Mouse (Mus musculus) heart, postnatal 14 days (tissue): ENCODE measurements around the gene Ccdc103. TPM values are rescaled to one million over a fixed set of nuclear protein-coding genes. Genes with fewer than 3 reads are reported as not detected.

Experiments used
- DNase-seq, 2 experiments: peaks; one replicate each; pipeline ENCODE4 v3.0.0; 2021 to 2022
- intact Hi-C: fragments of 180-260 bp; cut with DNase I; formaldehyde crosslinking; loops from one replicate; pipeline ENCODE4 v1.15.1; 2025
- long read RNA-seq, 2 experiments: library from polyadenylated mRNA; stranded (forward); transcript quantifications; one replicate each; pipeline ENCODE4 v2.0.0; 2021
- total RNA-seq, 2 experiments: library from RNA; stranded (reverse); gene quantifications; 2 replicates each; pipeline ENCODE4 v1.2.3; 2021

Gene Ccdc103
- total RNA-seq, result under 1 TPM; 0.14 to 0.22 TPM
- long read RNA-seq, experiment 1, result 0 reads
- long read RNA-seq, experiment 2, result 0 reads

DNA sequence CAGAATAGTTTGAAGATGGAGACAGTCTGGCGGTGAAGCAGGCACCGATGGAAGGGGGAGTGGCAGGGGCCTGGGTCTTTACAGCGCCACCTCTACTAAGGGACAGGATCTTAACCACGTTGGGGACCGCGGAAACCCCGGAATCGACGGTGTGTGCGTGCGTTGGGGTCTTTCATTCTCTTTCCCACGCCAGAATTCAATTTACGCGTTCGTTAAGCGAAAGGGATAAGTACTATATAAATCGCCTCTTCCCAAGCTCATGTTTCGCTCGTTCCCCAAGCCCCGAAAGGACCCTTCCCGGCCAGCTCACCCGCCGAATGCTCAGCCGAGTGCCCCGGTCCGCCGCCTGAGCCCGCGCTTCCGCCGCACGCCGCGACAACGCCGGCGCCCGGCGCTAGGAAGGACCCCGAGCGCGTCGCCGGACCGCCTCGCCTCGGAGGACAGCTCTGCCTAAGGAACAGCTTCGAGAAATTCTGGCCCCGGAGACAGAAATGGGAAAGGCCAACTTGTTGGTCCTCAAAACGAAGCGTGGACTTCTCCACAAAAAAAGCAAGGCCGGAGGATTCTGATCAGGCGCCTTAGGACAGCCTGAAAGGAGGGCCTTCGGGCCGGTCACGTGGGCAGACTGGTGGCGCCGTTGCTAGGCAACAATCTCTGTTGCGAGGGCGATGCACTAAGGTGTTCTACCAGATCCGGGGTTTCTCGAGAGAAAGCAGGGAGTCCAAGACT, at the start of gene Ccdc103, which contains the start of gene Eftud2:
Gene Ccdc103 (plus strand): TSS at position 620 of the 729 bp plus-strand sequence.
Gene Eftud2 (minus strand): TSS at position 401 of the 729 bp plus-strand sequence.
- DNase-seq, result peak; percentile 91 to 95
- intact Hi-C loops, result no loop called here

DNA sequence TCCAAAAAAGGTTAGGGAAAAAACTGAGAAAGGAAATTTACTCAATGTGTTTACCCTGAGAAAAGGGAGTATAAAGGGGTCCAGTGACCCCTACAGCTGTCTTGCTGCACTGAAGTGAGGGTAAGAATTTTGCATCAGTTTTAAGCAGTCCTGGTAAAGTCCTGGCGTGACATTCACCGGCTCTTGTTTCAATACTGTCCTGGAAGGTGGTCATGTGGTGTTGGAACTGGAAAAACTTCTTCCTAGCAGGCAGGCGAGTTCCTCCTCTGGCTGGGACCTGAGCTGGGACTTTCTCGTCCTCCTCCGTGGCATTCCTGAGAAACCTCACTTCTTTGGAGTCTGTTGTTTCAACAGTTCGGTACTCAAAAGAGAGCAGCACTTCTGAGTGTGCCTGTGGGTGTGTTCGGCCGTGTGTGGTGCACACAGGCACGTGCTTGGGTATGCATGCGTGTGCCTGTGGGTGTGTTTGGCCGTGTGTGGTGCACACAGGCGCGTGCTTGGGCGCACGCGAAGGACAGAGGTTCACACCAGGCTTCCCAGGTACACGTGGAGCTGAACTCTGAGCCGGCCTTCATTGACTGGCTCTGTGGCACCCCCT, 48.2 kb upstream of the Ccdc103 start:
- intact Hi-C loops, result no loop called here
- DNase-seq, result no peak

DNA sequence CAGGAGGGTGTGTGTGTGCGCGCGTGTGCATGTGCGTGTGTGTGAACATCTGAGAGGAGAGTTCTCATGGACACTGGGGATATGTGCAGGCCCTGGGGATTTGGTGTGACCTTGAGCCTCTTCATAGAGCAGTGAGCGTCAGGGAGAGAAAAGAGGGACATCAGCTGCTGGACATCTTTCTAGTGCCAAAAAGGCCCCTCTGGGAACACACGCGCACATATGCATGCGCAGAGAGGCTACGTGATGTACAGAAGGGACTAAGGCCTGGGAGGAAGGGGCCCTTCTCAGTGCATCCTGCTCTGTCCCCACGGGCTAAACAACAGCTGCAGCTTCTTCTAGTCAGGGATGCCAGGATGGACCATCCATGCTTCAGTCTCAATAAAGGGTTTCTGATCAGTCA, 46.8 kb upstream of the Ccdc103 start:
- DNase-seq, result peak; percentile 27 to 43
- intact Hi-C loops, result no loop called here

DNA sequence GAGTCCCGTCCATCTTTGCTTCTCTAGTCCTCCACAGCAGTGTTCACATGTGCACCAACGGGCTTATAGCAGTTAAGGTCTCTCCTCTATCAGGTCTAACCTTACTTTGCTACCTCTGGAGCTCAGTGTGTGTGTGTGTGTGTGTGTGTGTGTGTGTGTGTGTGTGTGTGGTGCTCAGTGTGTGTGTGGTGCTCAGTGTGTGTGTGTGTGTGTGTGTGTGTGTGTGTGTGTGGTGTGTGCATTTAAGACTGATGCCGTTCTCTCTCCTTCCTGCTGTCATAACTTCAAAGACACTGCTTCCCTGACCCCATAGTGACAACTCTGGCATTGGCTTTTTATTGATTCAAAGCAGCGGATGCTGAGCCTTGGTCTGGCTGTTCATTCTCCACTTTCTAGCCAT, 45.5 kb upstream of the Ccdc103 start, which contains the start of gene Higd1b:
Gene Higd1b (plus strand): TSS at position 301 of the 400 bp plus-strand sequence.
- DNase-seq, result no peak
- intact Hi-C loops, result no loop called here

DNA sequence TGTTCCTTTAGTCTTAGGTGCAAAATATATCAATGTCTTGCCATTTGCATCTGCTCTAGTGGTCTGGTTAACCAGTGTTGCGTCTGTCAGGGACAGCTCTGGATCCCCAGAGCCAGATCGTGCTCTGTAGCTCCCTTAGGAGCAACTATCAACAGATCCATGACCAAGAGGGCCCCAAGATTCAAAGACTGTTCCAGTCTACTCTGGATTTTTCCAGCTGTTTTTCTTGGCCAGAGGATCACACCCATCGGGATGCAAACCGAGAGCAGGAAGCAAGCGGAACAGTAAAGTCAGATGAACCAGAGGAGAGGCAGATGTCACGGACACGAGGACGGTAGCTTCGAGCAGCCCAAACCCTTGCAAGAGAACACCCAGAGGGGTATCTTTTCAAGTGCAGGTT, 44.9 kb upstream of the Ccdc103 start:
- intact Hi-C loops, result no loop called here

DNA sequence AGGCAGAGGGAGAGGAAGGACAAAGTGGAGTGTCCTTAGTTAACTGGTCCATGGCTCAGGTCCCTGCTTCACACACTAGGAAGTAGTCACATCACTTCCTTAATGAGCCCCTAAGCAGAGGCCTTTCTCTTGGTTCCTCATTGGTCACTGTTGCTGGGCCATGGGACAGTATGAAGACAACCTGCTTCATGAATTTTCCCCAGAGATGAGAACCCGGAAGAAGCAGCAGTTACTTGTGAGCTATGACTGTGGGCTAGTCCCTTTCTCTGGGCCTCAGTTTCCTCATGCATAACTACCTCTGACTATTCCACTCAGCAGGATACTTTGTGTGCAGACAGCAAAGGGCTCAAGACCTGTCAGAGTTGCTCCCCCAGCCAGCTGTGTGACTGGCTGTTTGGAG, 43.6 kb upstream of the Ccdc103 start:
- DNase-seq, result no peak
- intact Hi-C loops, result no loop called here

More for the DNA sequence above, 44.9 kb upstream of the Ccdc103 start:
- no peak for DNase-seq

DNA sequence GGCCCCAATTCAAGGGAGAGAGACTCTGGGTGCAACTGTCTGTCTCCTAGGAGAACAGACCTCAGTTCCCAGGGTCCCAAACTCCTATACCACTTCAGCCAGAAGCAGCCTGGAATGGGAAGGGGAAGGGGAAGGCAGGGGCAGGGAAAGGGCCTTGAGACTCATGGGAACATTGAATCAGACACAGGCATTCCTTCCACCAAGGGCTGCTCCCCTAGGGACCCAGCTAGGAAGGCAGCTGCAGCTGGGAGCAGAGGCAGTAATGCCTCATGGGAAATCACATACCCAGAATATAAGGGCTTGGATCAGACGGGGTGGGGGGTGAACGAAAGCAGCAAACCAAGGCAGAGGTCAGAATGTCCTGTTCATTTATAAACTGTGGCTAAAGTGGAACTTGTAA, 42.9 kb upstream of the Ccdc103 start:
- DNase-seq, result peak; percentile 38 to 40
- intact Hi-C loops, result no loop called here

DNA sequence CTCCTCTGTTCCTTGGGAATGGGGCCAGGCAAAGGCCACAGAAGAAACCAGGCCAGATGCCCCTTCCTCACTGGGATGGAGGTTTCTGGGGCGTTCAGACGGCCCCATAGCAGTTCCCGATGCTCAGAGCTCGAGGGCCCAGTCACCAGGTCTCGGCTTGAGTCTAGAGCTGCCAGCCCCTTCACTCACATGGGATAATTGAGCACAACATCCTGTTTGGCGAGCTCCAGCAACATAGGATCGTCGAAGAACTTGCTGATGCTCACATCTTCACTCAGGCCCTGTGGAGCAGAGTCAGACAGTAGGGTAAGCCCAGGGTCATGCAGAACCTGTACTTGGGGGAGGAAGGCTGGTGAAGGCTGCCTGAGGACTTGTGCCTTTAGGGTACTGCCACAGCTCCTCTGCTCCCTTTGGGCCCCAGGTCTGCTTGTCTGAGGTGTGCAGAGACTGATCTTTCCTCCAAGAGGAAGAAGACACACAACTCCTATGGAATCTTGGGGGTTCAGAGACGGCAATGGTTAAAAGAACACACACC, 42.3 kb upstream of the Ccdc103 start:
- DNase-seq, result no peak
- intact Hi-C loops, result no loop called here

DNA sequence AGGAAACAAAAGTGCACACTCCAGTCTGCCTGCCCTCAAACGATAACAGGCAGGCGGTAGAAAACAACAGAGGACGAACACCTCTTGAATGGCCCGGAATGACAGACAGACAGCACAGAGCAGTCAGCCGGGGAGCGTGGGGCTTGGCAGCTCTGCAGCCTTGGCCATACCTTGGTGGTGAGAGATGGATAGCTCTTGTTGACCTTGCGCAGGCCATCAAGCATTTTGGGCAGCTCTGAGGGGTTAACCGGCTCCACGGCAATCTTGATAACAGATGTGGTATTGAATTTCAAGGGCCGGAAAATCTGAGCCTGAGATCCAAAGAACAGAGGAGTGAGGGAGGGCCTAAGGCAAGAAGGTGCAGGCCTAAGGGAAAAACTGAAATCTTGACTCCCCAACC, 35.1 kb upstream of the Ccdc103 start:
- intact Hi-C loops, result no loop called here
- DNase-seq, result no peak

DNA sequence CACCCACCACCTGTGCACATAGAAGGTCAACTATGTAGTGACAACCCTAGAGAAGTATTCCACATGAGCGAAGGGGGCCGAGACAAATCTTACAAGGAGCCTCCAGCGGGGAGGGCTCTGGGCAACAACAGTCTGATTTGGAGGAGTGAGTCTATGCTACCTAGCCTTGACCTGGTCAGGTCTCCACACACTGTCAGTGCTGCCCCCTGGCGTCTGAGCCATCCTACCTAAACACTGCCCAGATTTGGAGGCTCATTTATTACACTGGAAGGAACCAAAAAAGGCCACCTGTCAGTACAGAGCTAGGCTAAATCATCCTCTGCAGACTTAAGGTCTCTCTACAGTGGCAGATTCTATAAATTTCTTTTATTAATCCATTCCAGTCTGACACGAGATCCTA, 29.1 kb upstream of the Ccdc103 start:
- peak; percentile 79 to 86 for DNase-seq
- intact Hi-C loops, result loop anchor here (1.0 kb wide), 1 partner anchor 78 kb away; no protein-coding TSS in a partner anchor

DNA sequence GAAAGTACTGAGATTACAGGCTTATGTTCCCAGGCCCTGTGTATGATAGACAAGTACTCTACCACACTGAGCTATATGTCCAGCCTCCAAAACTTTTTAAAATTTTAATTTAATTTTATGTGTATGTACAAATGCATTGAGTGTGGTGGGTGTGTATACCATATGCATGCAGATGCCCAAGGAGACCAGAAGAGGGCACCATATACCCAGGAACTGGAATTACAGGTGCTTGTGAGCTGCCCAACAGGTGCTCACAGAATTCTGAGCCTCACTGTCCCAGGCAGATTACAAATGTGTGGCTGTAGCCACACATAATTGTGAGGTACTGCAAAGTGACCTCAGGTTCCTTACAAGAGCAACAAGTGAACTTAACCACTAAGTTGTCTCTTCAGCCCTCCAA, 27.2 kb upstream of the Ccdc103 start:
- DNase-seq, result no peak
- intact Hi-C loops, result no loop called here

DNA sequence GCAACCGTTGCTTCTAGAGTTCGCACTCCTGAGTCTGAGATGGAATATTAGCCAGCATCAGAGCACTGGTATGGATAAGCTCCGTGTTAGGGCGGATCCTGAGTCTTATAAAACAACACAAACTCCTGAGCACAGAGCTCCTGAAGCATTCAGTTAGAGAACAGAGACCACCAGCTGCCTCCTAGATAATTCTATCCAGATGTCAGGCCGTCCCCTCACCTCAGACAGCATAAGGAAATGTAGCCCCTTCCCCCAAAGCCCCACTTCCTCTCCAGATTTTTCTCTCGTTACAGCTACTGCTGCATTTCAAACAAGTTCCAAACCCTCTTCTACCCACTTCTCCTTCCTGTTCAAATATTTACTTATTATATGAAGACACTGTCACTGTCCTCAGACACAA, 25.1 kb upstream of the Ccdc103 start:
- DNase-seq, result no peak
- intact Hi-C loops, result no loop called here

DNA sequence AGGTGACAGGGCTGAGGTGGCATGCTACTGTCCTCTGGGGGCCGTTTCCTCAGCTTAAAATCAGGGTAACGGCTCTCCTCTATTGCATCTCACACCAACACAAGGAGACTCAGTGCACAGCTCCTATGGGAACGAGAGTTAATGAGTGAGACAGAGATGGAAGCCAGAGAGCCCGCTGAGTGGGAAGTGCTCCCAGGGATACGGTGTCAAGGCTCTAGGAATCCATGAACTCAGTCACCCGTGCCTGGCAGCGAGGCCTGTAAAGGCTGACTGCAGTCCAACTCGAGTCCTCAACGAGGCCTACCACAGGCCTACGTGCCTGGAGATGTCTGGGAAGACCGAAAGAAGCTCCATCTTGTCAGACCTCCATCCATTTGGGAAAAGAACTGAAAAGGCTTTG, 22.1 kb upstream of the Ccdc103 start:
- no peak for DNase-seq
- intact Hi-C loops, result no loop called here

DNA sequence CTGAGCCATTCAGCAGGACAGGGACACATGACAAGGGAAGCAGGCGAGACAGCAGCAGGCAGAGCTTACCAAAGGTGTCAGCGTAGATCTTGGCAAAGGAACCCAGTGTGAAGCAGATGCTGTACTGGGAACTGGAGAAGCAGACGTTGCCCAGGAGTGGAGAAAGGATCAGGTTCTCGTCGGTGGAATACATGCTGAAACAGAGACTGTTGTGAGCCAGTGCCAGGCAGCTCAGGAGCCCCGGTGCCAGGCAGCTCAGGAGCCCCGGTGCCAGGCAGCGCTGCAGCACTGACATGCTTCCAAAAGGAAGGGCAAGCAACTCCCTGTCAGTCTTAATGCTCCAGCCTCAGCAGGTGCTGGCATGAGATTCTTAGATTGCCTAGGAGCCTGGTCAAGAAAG, 21.1 kb upstream of the Ccdc103 start:
- intact Hi-C loops, result no loop called here

DNA sequence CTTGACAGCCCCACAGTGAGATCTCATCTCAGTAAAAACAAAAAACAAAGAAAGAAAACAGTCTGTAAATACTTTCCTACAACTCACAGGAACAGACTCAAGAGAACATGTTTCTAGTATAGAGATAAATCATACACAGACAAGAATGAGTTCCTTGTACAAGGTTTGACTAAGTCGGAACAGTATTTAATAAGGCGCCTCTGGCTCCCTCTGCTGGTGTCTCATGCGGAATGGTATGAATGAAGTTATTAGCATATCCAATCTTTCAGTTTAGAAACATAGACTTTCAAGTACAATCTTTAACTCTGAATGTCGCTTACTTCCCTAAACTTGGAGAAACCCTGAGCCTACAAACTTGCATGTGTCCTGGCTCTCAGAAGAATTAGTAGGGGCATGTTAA, 16.7 kb upstream of the Ccdc103 start:
- intact Hi-C loops, result loop anchor here (1.0 kb wide), 1 partner anchor 90 kb away; no protein-coding TSS in a partner anchor
- peak; percentile 71 to 82 for DNase-seq

More for the DNA sequence above, 21.1 kb upstream of the Ccdc103 start:
- DNase-seq, result no peak

DNA sequence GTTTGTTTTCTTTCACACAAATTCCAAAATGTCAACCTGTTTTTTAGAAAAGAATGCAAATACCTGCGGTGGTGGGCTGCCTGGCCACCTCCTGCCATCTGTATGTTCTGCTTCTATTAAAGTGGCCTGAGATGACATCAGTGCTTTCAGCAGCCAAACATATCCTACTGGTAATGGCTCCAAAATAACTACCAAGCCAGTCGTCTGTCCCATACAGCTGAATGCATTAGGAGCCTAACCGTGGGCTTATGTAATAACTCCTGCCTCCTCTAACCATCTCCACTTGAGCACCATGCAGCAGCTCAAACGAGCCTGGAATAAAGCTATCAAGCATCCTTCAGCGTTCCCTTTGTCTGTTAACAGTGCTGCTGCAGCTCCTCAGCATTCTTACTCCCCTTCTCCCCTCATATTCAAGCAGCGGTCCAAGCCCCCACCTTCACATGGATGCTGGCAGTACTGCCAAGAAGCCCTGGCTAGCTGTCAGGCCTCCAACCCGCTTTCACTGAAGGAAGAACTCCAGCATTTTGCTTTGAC, 6.1 kb upstream of the Ccdc103 start:
- intact Hi-C loops, result no loop called here
- DNase-seq, result no peak

DNA sequence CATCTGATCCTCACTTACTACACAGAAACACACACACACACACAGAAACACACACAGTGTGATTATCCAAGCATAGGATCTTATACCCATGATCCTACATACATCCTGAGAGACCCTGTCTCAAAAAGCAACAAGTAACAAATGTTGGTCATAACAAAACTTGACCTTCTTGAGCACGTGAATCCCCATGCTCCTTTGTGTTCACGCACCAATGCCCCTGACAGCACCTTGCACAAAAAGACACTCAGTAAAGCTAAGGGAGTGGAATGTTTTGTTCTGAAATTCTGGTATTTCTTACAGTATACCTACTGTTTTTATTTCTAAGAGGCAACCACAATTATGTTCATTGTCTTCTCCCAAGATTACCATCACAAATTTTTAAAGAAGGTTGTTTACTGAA, 1.4 kb upstream of the Ccdc103 start:
- intact Hi-C loops, result no loop called here
- no peak for DNase-seq

DNA sequence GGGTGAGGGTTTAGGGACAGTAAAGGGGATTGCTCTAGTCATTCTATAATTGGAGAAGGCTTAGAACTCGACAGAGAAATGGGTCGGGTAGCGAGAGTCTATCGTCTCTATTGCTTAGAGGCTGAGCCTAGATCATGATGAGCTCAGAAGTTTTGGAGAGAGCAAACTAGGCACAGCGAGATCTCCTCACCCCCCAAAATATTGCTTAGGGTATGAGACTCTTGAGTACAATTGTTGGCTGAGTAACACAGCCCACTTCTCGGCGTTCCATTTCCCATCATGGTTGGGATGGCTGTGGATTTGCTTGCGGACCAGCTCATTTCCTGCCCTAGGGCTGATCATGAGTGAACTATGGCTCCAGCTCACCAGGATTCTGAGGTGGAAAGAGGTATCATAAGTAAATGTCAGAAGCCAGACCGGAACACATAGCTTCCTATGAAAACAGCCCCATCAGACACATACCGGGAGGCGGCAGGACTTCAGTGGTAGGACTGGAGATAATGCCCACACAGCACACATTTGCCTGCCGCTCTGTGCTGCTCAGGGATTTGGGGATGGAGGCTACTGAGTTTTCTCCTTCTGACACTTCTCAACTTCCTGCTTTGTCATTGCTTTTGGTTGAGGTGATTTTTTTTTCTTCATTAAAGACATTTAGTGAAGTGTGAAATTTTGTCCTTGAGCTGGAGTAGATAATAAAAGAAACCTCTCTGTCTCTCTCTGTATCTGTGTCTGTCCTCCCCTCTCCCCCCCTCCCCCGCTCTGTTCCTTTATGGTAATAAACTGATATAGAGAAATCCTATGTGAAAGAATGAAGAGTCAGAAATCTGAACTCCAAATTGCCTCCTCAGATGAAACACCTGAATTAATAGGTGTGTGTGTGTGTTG, 552 bp downstream of the Ccdc103 start:
- DNase-seq, result no peak
- intact Hi-C loops, result no loop called here

DNA sequence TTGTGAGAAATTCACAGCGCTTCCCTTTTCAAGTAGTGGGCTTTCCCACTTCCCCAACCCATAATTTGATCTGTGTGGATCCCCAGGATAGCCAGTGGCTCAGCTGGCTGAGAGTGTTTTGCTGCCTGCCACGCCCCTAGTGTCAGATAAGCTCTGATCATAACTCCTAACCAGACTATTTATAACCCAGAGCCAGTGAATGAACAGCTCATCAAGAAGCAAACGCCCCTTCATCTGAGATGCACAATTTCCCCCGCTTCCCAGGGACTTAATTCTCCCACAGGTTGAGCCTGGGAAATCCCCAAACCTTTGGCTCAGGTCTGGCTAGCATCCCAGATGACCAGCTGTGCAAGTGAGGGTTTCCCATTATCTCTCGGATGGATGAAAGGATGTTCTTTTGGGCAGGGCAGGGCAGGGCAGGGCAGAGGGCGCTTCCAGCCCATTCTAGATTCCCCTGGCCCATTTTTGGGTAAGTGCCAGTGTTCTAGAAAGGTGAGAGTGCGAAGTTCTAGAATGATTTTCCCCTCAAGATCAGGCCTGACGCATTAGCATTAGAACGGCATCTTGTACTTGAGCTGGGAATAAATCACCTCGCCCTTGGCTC, 3.7 kb downstream of the Ccdc103 start, which contains the start of gene Fam187a:
Gene Fam187a (plus strand): TSS at position 554 of the 604 bp plus-strand sequence.
- DNase-seq, result no peak

DNA sequence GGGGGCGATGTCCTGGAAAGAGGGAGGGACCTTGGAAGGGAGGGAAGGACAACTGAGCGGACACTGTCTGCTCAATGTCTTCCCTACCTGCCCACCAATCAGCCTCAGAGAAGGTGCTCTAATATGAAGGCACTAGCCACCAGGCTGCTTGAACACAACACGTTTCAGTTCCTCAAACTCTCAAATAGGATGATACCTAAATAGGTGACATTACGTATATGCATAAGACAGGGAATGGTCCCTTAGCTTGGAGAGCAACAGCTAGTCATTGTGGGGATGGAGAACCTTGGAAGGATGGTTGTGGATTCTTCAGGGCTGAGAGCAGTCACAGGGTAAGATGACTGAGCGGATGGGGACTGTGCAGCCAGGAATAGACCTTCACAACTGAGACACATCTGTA, 6.4 kb downstream of the Ccdc103 start:
- intact Hi-C loops, result no loop called here
- DNase-seq, result no peak

More for the DNA sequence above, 3.7 kb downstream of the Ccdc103 start, which contains the start of gene Fam187a:
- intact Hi-C loops, result no loop called here
